Mouse (Mus musculus) monocyte, adult 2 months (primary cell): ENCODE measurements at regions not wholly inside any gene's neighbourhood (a gene's known extent, or its start where the extent isn't known, plus 50 kb on each side); places are given as distances from the start of the nearest gene placed in this dataset.

ENCODE experiments used
- DNase-seq, 2 experiments: peaks; one replicate each; pipeline ENCODE4 v3.0.0; 2022; ENCODE audit warnings: low spot score in 2 of 2, low read depth in 1 of 2

DNA sequence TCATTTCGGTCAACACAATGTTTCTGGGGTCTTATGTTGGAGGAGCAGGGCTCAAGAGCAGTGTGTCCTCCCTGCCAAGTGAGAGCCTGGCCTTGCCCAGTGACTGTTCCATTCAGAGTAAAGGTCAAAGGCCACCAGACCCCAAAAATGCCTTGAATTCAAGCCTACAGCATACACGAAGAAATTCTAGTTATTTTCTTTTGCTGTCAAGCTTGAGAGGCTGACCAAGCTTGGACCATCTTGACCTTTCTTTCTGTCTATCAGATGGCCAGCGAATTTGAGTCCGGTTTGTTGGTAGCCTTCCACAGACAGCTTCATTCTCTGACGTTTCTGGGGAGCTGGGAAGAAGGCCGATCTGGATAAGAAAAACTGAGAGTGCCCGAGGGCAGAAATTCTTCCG is 68.1 kb upstream of the Map4k3 start:
- no peak for DNase-seq

- no peak for DNase-seq
Observed at GRCm38 (mm10) chr17:80795453-80796105, 67.3 kb upstream of the Map4k3 start.

GRCm38 (mm10) chr17:80792605-80793004 is 64.3 kb upstream of the Map4k3 start:
- DNase-seq = no peak

GRCm38 (mm10) chr17:80789706-80790105 is 61.4 kb upstream of the Map4k3 start:
- no peak for DNase-seq

DNA sequence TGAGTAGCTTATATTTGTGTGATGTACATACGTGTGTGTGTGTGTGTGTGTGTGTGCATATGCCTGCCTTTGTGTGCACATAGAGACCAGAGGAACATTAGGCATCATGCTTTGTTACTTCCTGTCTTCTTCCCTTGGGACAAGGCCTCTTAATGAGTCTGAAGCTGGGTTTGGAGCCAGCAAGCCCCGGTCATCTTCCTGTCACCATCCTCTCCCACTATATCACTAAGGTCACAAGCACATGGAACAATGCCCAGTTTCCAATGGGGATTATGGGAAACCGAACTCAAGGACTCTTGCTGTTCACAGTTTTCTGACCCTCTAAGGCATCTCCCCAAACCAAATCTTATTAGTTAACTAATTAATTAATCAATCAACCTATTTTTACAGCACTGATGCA is 60.7 kb upstream of the Map4k3 start:
- no peak for DNase-seq

DNA sequence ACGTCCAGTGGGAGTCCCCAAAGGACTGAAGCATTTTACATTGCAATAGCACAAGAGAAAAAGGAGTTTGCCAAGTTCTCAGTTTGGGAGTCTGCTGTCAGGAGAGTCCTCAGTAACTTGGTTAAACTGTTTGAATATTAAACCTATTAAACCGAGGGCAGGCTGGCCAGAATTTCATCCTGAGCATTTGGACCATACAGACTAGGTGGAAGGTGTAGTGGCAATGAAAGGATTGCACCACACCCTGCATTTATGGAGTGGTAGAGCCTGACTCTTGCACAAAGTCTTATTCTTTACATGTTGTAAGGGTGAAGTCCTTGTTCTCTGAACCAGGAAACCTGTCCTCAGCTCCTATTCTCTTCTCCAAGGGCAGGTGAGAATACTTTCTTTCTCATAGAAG is 58.6 kb upstream of the Map4k3 start:
- DNase-seq = no peak

- no peak for DNase-seq
Observed at GRCm38 (mm10) chr17:80786061-80786851, 58.0 kb upstream of the Map4k3 start.

DNA sequence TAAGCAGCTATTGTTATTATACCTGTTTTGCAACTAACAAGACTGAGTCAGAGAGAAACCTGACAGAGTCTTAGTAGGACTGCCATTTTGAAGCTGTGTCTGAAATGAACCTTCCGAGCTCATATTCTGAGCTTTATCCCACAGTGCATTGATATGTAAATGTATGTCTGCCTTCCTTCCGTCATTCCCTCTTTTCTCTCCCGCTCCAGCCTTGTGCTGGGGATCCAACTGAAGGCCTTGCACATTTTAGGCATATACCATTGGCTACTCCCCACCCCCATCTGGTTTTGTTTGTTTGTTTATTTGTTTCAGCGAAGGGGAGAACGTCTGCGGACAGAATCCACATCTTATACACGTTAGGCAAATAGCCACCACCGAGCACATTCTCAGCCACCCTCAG is 57.2 kb upstream of the Map4k3 start:
- no peak for DNase-seq

DNA sequence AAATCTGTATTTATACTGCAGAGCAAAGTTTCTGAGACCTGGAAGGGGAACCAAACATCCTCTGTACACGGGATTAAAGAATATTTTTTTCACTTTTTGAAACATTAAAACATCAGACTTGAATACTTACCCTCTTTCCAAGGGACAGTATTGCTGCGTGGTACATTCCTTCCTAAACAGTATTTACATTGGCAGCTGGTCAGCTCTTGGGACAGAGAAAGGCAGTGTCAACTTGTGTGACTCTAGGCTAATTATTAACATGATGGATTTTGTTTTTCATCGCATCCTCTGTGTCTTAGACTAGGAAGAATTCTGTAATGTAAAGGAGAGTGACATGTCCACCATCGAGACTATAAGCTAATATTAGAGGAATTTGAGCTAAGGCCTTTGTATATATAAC is 56.8 kb upstream of the Map4k3 start:
- no peak for DNase-seq

GRCm38 (mm10) chr17:80782233-80782632 is 53.9 kb upstream of the Map4k3 start:
- no peak for DNase-seq

DNA sequence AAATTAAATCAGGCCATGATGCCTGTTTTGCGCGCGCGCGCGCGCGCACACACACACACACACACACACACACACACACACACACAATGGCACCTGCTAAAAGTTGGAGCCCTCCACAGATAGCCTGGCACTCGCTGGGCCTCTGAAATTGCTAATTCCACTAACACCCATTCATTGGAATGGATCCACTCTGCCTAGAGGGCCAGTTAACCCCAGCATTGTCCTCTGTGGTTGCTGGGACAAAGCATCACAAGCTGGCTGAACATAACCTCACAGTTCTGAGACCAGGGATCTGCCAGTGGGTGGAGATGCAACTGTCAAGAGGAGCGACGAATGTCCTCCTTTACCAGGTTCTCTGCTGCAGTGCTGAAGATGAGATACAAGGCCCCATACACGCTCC is 53.3 kb upstream of the Map4k3 start:
- no peak for DNase-seq

GRCm38 (mm10) chr17:80780303-80780702 is 52.0 kb upstream of the Map4k3 start:
- no peak for DNase-seq

GRCm38 (mm10) chr17:80779782-80780181 is 51.5 kb upstream of the Map4k3 start:
- no peak for DNase-seq
